Mouse (Mus musculus) testis, adult 2 months (tissue): ENCODE results near the gene Caskin2. TPM values are rescaled to one million over a fixed set of nuclear protein-coding genes. Genes with fewer than 3 reads are reported as not detected.

Experiments
- H3K27ac ChIP-seq: fragments of 200-500 bp; 2 replicates; pipeline ENCODE4 v1.5.1; 2012; ENCODE audit warnings: low read depth, low read length; ENCODE audit not compliant: control insufficient read depth, insufficient read depth
- H3K27me3 ChIP-seq: fragments of 200-500 bp; 2 replicates; pipeline ENCODE4 v1.6.1; 2012; ENCODE audit warnings: mild to moderate bottlenecking, low read length, moderate library complexity; ENCODE audit not compliant: control insufficient read depth, insufficient read depth
- H3K36me3 ChIP-seq: fragments of 200-500 bp; 2 replicates; pipeline ENCODE4 v1.6.1; 2012; ENCODE audit warnings: mild to moderate bottlenecking, low read length; ENCODE audit not compliant: control insufficient read depth, insufficient read depth
- H3K4me1 ChIP-seq: fragments of 200-500 bp; 2 replicates; pipeline ENCODE4 v1.6.1; 2012; ENCODE audit warnings: low read length; ENCODE audit not compliant: control insufficient read depth, insufficient read depth
- H3K4me3 ChIP-seq: fragments of 200-500 bp; 2 replicates; pipeline ENCODE4 v1.5.1; 2012; ENCODE audit warnings: low read depth, mild to moderate bottlenecking, low read length, moderate library complexity, mixed read lengths; ENCODE audit not compliant: control insufficient read depth
- CTCF ChIP-seq: fragments of 200-500 bp; IDR thresholded peaks from 2 replicates; pipeline ENCODE4 v1.5.1; 2012; ENCODE audit warnings: low read depth, mild to moderate bottlenecking, inconsistent platforms, low read length, moderate library complexity; ENCODE audit not compliant: control insufficient read depth, insufficient read depth, insufficient replicate concordance
- POLR2A ChIP-seq: fragments of 200-500 bp; IDR thresholded peaks from 2 replicates; pipeline ENCODE4 v1.6.1; 2012; ENCODE audit warnings: low read depth, mild to moderate bottlenecking, inconsistent platforms, low read length, moderate library complexity; ENCODE audit not compliant: control insufficient read depth
- polyA plus RNA-seq: library from polyadenylated mRNA; depleted of rRNA; stranded (reverse); fragments of >200 nt; gene quantifications from 2 replicates; pipeline ENCODE4 v1.2.3, GENCODE M21; 2012

Caskin2 gene
- polyA plus RNA-seq, 1 experiment, result 7.6 TPM

GRCm38 (mm10) chr11:115811381-115812093 lies 1.9 kb downstream of the Caskin2 start:
- H3K4me1 ChIP-seq, result peaks cover 24% of the 10 kb centered on the region
- H3K4me3 ChIP-seq, result no peak overlapping the region
- no peaks in the 10 kb centered on the region for H3K27me3 ChIP-seq
- no peaks in the 10 kb centered on the region for H3K36me3 ChIP-seq
- no peak overlapping the region for H3K27ac ChIP-seq
- TF ChIP-seq POLR2A (no peak), CTCF (no peak)

- Histone ChIP-seq H3K27me3 (no peaks in the 10 kb centered on the region), H3K4me1 (peaks cover 23% of the 10 kb centered on the region), H3K4me3 (no peak overlapping the region), H3K36me3 (no peaks in the 10 kb centered on the region), H3K27ac (no peak overlapping the region)
- no peak for TF ChIP-seq CTCF
- TF ChIP-seq POLR2A, result no peak
Observed at GRCm38 (mm10) chr11:115810377-115810776, 3.1 kb downstream of the Caskin2 start.

GRCm38 (mm10) chr11:115809311-115809781 lies 4.1 kb downstream of the Caskin2 start:
- Histone ChIP-seq H3K36me3 (no peaks in the 10 kb centered on the region), H3K4me3 (no peak overlapping the region), H3K27ac (no peak overlapping the region), H3K4me1 (peaks cover 15% of the 10 kb centered on the region), H3K27me3 (no peaks in the 10 kb centered on the region)
- TF ChIP-seq CTCF (no peak), POLR2A (no peak)

GRCm38 (mm10) chr11:115808696-115809310 lies 4.6 kb downstream of the Caskin2 start:
- H3K27ac ChIP-seq, result no peak overlapping the region
- TF ChIP-seq CTCF (no peak), POLR2A (no peak)
- no peaks in the 10 kb centered on the region for H3K36me3 ChIP-seq
- H3K4me3 ChIP-seq, result no peak overlapping the region
- H3K27me3 ChIP-seq, result no peaks in the 10 kb centered on the region
- H3K4me1 ChIP-seq, result peaks cover 10% of the 10 kb centered on the region

- Histone ChIP-seq H3K36me3 (no peaks in the 10 kb centered on the region), H3K4me1 (peaks cover 4% of the 10 kb centered on the region), H3K27me3 (no peaks in the 10 kb centered on the region), H3K27ac (no peak overlapping the region), H3K4me3 (no peak overlapping the region)
- TF ChIP-seq CTCF, result no peak
- TF ChIP-seq POLR2A, result no peak
Observed at GRCm38 (mm10) chr11:115807971-115808370, 5.5 kb downstream of the Caskin2 start.

- Histone ChIP-seq H3K27me3 (no peaks in the 10 kb centered on the region), H3K4me3 (no peak overlapping the region), H3K27ac (no peak overlapping the region), H3K4me1 (no peaks in the 10 kb centered on the region), H3K36me3 (no peaks in the 10 kb centered on the region)
- TF ChIP-seq CTCF (no peak), POLR2A (no peak)
Observed at GRCm38 (mm10) chr11:115807306-115807705, 6.1 kb downstream of the Caskin2 start.

- no peaks in the 10 kb centered on the region for H3K27me3 ChIP-seq
- no peak overlapping the region for H3K27ac ChIP-seq
- H3K4me1 ChIP-seq, result no peaks in the 10 kb centered on the region
- TF ChIP-seq CTCF, result no peak
- no peak for TF ChIP-seq POLR2A
- no peaks in the 10 kb centered on the region for H3K36me3 ChIP-seq
- H3K4me3 ChIP-seq, result peak overlapping the region; percentile 74
Observed at GRCm38 (mm10) chr11:115806154-115806553, 7.3 kb downstream of the Caskin2 start.
